Comparison of ENCODE assay signal across 18 mouse cellular contexts in the genomic region with DNA sequence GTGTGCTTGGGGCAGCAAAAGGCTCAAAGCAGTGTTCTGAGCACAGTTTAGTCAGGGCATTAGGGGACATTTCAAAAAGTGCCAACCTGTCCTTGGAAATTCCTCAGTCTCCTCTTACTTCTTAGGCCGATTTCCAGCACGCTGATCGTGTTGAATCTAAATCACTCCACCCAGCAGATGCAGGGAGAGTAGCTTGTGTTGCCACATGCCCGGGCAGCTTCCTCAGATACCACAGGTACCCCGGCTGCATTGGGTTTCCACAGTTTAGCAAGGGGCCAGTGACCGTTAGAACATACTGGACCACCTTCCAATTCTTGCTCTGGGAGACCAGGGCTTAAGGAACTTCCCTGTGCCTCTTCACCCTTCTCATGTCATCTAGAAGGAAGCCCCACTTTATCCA.
DNase-seq lines count a peak whose midpoint lies in the region; ATAC-seq and TF ChIP-seq lines count a peak whose summit lies in the region.
"Had no signal": no experiment of that assay in that cellular context is flagged by ENCODE, and none has a peak within 500 bp of the region (broad histone marks: within the 10 kb centered on the region; RNA-seq: fewer than 3 reads in every experiment).

No protein-coding gene starts in this region.

- no peak overlapping the region for H3K4me3 ChIP-seq in lung, embryonic 14.5 days (ENCODE audit: low read depth, low read length)
- no peak overlapping the region for H3K4me3 ChIP-seq in lung, adult 2 months (replicated peaks; ENCODE audit: extremely low read depth, low read depth, low read length)
- peak overlapping the region; percentile 37 to 69 for H3K4me3 ChIP-seq in ES-E14 (ENCODE audit: insufficient read depth in 1 of 2, low read depth in 1 of 2, low read length in 2 of 2, poor library complexity in 1 of 2, severe bottlenecking in 1 of 2)
- no peak overlapping the region for H3K4me3 ChIP-seq in brown adipose tissue, adult 24 weeks (ENCODE audit: insufficient read depth, low read depth, low read length)
- H3K4me3 ChIP-seq in stomach, embryonic 15.5 days (replicated peaks), result no peak overlapping the region
- H3K4me3 ChIP-seq: heart, embryonic 10.5 days; limb, embryonic 13.5 days; liver, embryonic 13.5 days had no signal

- no peaks in the 10 kb centered on the region for H3K9me3 ChIP-seq in lung, embryonic 14.5 days (ENCODE audit: low read depth, low read length)
- no peaks in the 10 kb centered on the region for H3K9me3 ChIP-seq in ES-E14 (ENCODE audit: control insufficient read depth, insufficient read depth, low read depth, low read length)
- H3K9me3 ChIP-seq in stomach, embryonic 15.5 days, result no peaks in the 10 kb centered on the region
- H3K9me3 ChIP-seq: heart, embryonic 10.5 days; limb, embryonic 13.5 days; liver, embryonic 13.5 days had no signal

- no peak for DNase-seq in lung, embryonic 14.5 days
- DNase-seq in lung, adult 2 months, result no peak
- DNase-seq in ES-E14 (ENCODE audit: low read depth, low spot score), result peak; percentile 40
- no peak for DNase-seq in urinary bladder, postnatal 10 days (ENCODE audit: low spot score)
- DNase-seq in cerebellum, adult 18-20 months, result no peak
- DNase-seq in frontal cortex, adult 2 months (ENCODE audit: extremely low spot score in 1 of 2, low spot score in 1 of 2), result no peak
- DNase-seq: adrenal gland, postnatal 14 days; cerebellum, postnatal 10 days; forebrain, postnatal 0 days; kidney, adult 8-10 months; kidney, postnatal 10 days; liver, embryonic 13.5 days; thymus, postnatal 14 days had no signal

- no peak overlapping the region for H3K9ac ChIP-seq in lung, embryonic 14.5 days
- H3K9ac ChIP-seq in ES-E14 (ENCODE audit: insufficient read depth, low read depth, low read length, poor library complexity, severe bottlenecking), result peak overlapping the region; percentile 71
- H3K9ac ChIP-seq in stomach, embryonic 15.5 days, result no peak overlapping the region
- H3K9ac ChIP-seq: forebrain, postnatal 0 days; limb, embryonic 13.5 days; liver, embryonic 13.5 days had no signal

- TF ChIP-seq CTCF in lung, embryonic 14.5 days (IDR thresholded peaks at IDR 0.05; ENCODE audit: low read depth), result no peak
- no peak for TF ChIP-seq CTCF in lung, adult 2 months (IDR thresholded peaks at IDR 0.05; ENCODE audit: insufficient read depth, low read length)

- H3K27me3 ChIP-seq in lung, embryonic 14.5 days (ENCODE audit: insufficient read depth, low read length), result no peaks in the 10 kb centered on the region
- H3K27me3 ChIP-seq in stomach, embryonic 15.5 days (replicated peaks), result no peaks in the 10 kb centered on the region
- H3K27me3 ChIP-seq: limb, embryonic 13.5 days; liver, embryonic 13.5 days had no signal

- no peak overlapping the region for H3K4me2 ChIP-seq in lung, embryonic 14.5 days
- H3K4me2 ChIP-seq in stomach, embryonic 15.5 days, result no peak overlapping the region
- H3K4me2 ChIP-seq: limb, embryonic 13.5 days; liver, embryonic 13.5 days; midbrain, embryonic 11.5 days had no signal

- peaks cover 15% of the 10 kb centered on the region for H3K4me1 ChIP-seq in lung, embryonic 14.5 days (ENCODE audit: insufficient read depth)
- H3K4me1 ChIP-seq in lung, adult 2 months (ENCODE audit: control insufficient read depth, insufficient read depth, low read length), result no peaks in the 10 kb centered on the region
- H3K4me1 ChIP-seq in ES-E14 (ENCODE audit: control insufficient read depth in 2 of 2, insufficient read depth in 2 of 2, low read length in 2 of 2, poor library complexity in 1 of 2), result peaks cover 18 to 24% of the 10 kb centered on the region in 2 experiments
- H3K4me1 ChIP-seq in brown adipose tissue, adult 24 weeks (ENCODE audit: control insufficient read depth, insufficient read depth, insufficient read length, low read length), result peaks cover 29% of the 10 kb centered on the region
- peaks cover 9% of the 10 kb centered on the region; the same call in 1 of the 2 replicates for H3K4me1 ChIP-seq in stomach, embryonic 15.5 days
- H3K4me1 ChIP-seq: liver, embryonic 13.5 days had no signal

- ATAC-seq in lung, embryonic 14.5 days (ENCODE audit: insufficient read depth), result no peak
- no peak for ATAC-seq in stomach, embryonic 15.5 days (ENCODE audit: insufficient read depth, low FRiP score, low read depth)
- ATAC-seq: forebrain, postnatal 0 days had no signal

- in situ Hi-C loops in ES-E14 (cut with MboI; ENCODE audit: low sequenced_read_pairs in 2 of 2, unreplicated experiment in 2 of 2), result no loop called here

- TF ChIP-seq POLR2A in lung, adult 2 months (IDR thresholded peaks at IDR 0.05; ENCODE audit: borderline replicate concordance, extremely low read depth, low read depth, low read length), result no peak

- peak overlapping the region; percentile 75 for H3K27ac ChIP-seq in lung, embryonic 14.5 days (ENCODE audit: low read depth)
- peak overlapping the region; percentile 80 for H3K27ac ChIP-seq in ES-E14 (ENCODE audit: insufficient read depth, low read depth, low read length, poor library complexity, severe bottlenecking)
- peak overlapping the region; percentile 31 for H3K27ac ChIP-seq in brown adipose tissue, adult 24 weeks (replicated peaks; ENCODE audit: low read depth, low read length)
- peak overlapping the region; percentile 51; the same call in 1 of the 2 replicates for H3K27ac ChIP-seq in stomach, embryonic 15.5 days
- H3K27ac ChIP-seq: heart, embryonic 10.5 days; limb, embryonic 13.5 days; liver, embryonic 13.5 days had no signal

- WGBS in lung, embryonic 14.5 days, result 71% methylated on average over 6 of the region's 6 CpGs
- 76% methylated on average over 6 of the region's 6 CpGs for WGBS in lung, adult 2 months
- 80% methylated on average over 6 of the region's 6 CpGs for WGBS in stomach, embryonic 15.5 days

- peaks cover 21% of the 10 kb centered on the region for H3K36me3 ChIP-seq in lung, embryonic 14.5 days (ENCODE audit: insufficient read depth)
- peaks cover 8% of the 10 kb centered on the region; the same call in 1 of the 2 replicates for H3K36me3 ChIP-seq in ES-E14 (ENCODE audit: control insufficient read depth, insufficient read depth, low read length, poor library complexity, severe bottlenecking)
- no peaks in the 10 kb centered on the region; the same call in 1 of the 2 replicates for H3K36me3 ChIP-seq in stomach, embryonic 15.5 days
- H3K36me3 ChIP-seq: liver, embryonic 13.5 days had no signal

TF ChIP-seq in ES-E14, 5 proteins besides CTCF, POLR2A, EP300 and RAD21:
- TF ChIP-seq ZNF384 (IDR thresholded peaks at IDR 0.05; ENCODE audit: low read depth, low read length) (no peak), CHD2 (IDR thresholded peaks at IDR 0.05; ENCODE audit: low read depth, low read length) (no peak)

Comparison
In these comparisons a context has a peak if more than half of its experiments do, and no peak if none do; other contexts are left out.
1. H3K4me3 ChIP-seq: peak in ES-E14 (2 of 2); none in lung, embryonic 14.5 days (single experiment), lung, adult 2 months (single experiment), brown adipose tissue, adult 24 weeks (single experiment) and stomach, embryonic 15.5 days (single experiment).
2. Peak in every context shown above with its lines, with median percentiles within 50 percentile points of each other: H3K27ac ChIP-seq.